Mouse (Mus musculus): Measurements from ENCODE around the gene Fkbp8. TPM values are rescaled to one million over a fixed set of nuclear protein-coding genes. Genes with fewer than 3 reads are reported as not detected.
A peak's percentile ranks its signal among the peaks of the same experiment; 100 is the strongest.

The Fkbp8 gene
- total RNA-seq, 1 experiment from 2014 or later = 112 TPM

GRCm38 (mm10) chr8:70540507-70541071 is 13.1 kb downstream of the Fkbp8 start:
- ATAC-seq (replicated peaks in 1 of 2; ENCODE audit: insufficient read depth in 1 of 2, low FRiP score in 2 of 2, low TSS enrichment in 1 of 2, low read depth in 1 of 2, poor library complexity in 2 of 2, severe bottlenecking in 2 of 2) = no peak

- no peak for ATAC-seq (replicated peaks in 1 of 2; ENCODE audit: insufficient read depth in 1 of 2, low FRiP score in 2 of 2, low TSS enrichment in 1 of 2, low read depth in 1 of 2, poor library complexity in 2 of 2, severe bottlenecking in 2 of 2)
Measured at GRCm38 (mm10) chr8:70541081-70541480, 13.6 kb downstream of the Fkbp8 start.

DNA sequence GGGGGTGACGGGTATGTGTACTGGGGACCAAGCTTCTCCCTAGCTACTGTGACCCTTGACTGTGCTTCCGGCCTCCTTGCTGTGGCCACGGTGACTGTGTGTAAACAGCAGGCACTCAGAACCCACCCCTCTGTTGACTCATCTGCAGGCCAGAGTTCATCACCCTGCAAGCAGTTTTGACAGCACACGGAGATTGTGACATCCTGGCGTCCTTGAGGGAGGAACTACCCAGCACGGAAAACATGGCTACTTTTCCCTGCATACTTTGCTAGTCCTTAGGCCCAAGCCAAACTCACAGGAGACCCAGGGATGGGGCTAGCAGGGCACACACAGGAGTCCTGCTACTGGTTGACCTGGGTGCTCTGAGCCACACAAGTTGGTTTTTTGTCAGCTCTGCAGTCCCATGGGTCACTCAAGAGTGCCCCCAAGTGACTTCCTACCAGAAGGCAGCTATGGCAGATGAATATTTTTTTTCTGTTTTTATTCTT is 16.7 kb downstream of the Fkbp8 start:
- ATAC-seq (replicated peaks in 1 of 2; ENCODE audit: insufficient read depth in 1 of 2, low FRiP score in 2 of 2, low TSS enrichment in 1 of 2, low read depth in 1 of 2, poor library complexity in 2 of 2, severe bottlenecking in 2 of 2) = peak; percentile 12 to 34; a peak in 2 of 4 replicates

- ATAC-seq (replicated peaks in 1 of 2; ENCODE audit: insufficient read depth in 1 of 2, low FRiP score in 2 of 2, low TSS enrichment in 1 of 2, low read depth in 1 of 2, poor library complexity in 2 of 2, severe bottlenecking in 2 of 2) = no peak
Measured at GRCm38 (mm10) chr8:70546412-70546811, 18.9 kb downstream of the Fkbp8 start.

DNA sequence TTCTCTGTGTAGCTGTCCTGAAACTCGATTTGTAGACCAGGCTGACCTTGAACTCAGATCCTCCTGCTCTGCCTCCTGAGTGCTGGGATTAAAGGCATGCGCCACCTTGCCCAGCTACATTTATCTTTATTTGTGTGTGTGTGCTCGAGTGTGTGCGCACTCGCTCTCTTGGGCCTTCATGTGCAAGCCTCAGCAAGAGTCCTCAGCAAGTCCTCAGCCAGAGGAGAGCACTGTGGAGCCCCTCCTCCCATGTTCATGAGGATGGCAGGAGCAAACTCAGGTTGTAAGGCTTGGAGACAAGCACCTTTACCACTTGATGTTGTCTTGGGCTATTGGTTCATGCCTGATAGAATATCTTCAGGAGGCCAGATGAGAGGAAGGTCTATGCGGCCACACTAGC is 20.2 kb downstream of the Fkbp8 start:
- no peak for ATAC-seq (replicated peaks in 1 of 2; ENCODE audit: insufficient read depth in 1 of 2, low FRiP score in 2 of 2, low TSS enrichment in 1 of 2, low read depth in 1 of 2, poor library complexity in 2 of 2, severe bottlenecking in 2 of 2)

GRCm38 (mm10) chr8:70549412-70550184 is 22.1 kb downstream of the Fkbp8 start:
- ATAC-seq (replicated peaks in 1 of 2; ENCODE audit: insufficient read depth in 1 of 2, low FRiP score in 2 of 2, low TSS enrichment in 1 of 2, low read depth in 1 of 2, poor library complexity in 2 of 2, severe bottlenecking in 2 of 2) = peak; percentile 55 to 77

DNA sequence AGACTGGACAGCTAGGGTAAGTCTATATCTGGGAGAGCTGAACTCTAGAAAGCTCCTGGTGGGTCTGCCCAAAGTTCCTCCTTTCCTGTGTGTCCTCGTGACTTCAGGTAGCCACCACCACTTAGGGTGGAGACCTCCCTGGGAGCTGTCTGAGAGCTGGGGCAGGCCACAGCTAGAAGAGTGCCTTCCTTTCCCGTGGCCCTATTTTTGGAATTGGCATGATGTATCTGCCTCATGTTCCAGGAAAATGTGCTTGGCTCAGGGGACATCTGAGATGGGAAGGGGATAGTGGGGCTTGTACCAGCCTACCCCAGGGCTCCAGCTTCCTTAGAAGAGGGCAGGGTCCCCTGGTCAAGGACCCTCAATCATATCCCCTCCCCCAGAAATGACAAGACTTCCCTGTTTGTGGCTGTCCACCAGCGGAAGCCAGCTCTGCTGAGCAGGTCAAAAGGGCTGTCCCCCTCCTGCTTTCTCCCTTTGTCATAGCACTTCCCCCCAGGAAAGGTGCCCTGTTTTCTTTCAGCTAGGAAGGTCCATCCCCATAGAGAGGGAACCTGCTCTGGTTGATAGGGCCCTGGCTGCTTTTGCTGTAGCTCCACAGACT is 24.1 kb downstream of the Fkbp8 start:
- ATAC-seq (replicated peaks in 1 of 2; ENCODE audit: insufficient read depth in 1 of 2, low FRiP score in 2 of 2, low TSS enrichment in 1 of 2, low read depth in 1 of 2, poor library complexity in 2 of 2, severe bottlenecking in 2 of 2) = no peak

DNA sequence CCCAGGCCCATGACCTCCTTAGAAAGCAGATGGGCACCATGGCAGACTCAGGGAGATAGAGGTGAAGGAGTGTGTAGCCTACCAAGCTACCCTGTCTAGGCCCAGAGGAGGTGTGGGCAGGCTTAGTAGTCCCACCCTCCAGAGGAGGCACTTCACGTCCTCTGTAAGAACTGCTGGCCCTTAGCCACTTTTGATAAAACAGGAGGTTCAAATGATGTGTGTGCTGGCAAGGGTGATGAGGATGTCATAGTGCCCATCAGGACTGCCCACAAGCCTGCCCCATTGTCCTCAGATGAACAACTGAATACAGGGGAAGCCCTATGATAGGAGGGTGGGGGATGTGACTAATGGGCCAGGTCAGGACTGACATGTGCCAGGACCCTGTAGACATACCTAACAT is 25.3 kb downstream of the Fkbp8 start:
- ATAC-seq (replicated peaks in 1 of 2; ENCODE audit: insufficient read depth in 1 of 2, low FRiP score in 2 of 2, low TSS enrichment in 1 of 2, low read depth in 1 of 2, poor library complexity in 2 of 2, severe bottlenecking in 2 of 2) = no peak

DNA sequence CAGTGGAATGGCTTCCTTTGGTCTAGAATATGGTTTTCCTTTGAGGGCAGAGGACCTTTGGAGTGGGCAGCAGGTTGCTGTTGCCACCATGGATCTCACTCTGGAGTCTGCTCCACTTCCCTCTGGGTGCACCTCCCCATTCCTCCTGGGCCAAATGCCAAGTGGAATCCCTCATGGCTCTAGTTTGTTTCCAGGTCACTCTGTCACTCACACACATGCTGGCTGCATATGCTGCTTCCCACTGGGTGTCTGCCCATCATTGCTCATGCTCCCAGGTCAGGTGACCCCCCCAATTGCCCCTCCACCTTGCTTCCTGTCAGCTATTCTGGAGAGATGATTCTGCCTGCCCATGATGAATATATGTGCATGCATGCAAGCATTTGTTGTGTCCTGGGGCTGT is 26.2 kb downstream of the Fkbp8 start:
- no peak for ATAC-seq (replicated peaks in 1 of 2; ENCODE audit: insufficient read depth in 1 of 2, low FRiP score in 2 of 2, low TSS enrichment in 1 of 2, low read depth in 1 of 2, poor library complexity in 2 of 2, severe bottlenecking in 2 of 2)

DNA sequence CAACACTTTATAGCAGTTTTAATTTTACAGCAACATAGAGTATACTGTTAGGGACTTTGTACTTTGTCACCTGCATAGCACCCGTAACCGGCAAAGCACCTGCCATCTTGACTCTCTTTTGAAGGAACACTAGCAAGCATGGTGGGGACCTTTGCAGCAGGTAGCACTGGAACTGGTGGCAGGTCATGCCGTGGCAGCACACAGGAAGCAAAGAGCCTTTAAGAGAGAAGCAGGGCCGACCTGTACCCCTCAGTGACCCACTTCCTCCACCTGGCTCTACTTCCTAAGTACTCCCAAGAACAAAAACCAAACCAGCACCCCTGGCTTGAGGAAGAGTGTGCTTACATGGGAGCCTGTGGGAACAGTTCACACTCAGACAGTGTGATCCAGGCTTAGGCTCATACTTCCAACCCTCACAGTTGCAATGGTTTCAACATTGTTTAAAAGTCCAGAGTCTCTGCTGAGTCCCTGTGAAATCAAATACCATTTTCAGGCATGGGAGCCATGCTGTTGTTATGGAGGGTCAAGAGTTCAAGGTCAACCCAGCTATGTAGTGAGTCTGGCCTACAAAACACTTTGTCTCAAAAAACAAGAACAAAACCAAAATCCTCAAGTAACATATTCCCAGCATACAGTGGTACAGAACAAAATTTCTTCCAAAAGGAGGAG is 27.7 kb downstream of the Fkbp8 start:
- ATAC-seq (replicated peaks in 1 of 2; ENCODE audit: insufficient read depth in 1 of 2, low FRiP score in 2 of 2, low TSS enrichment in 1 of 2, low read depth in 1 of 2, poor library complexity in 2 of 2, severe bottlenecking in 2 of 2) = no peak

GRCm38 (mm10) chr8:70558334-70558733 is 30.8 kb downstream of the Fkbp8 start:
- ATAC-seq (replicated peaks in 1 of 2; ENCODE audit: insufficient read depth in 1 of 2, low FRiP score in 2 of 2, low TSS enrichment in 1 of 2, low read depth in 1 of 2, poor library complexity in 2 of 2, severe bottlenecking in 2 of 2) = peak; percentile 32 to 46

DNA sequence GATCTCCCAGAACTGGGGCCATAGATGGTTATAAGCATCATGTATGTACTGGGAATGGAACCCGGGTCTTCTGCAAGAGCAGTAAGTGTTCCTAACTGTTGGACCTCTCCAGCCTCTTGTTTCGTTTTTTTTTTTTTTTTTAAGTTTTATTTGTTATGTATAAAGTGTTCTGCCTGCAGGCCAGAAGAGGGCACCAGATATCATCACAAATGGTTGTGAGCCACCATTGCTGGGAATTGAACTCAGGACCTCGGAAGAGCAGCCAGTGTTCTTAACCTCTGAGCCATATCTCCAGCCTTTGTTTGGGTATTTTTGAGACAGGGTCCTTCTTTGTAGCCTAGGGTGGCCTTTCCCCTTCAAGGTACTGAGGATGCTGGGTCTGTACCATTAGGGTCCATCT is 31.5 kb downstream of the Fkbp8 start:
- no peak for ATAC-seq (replicated peaks in 1 of 2; ENCODE audit: insufficient read depth in 1 of 2, low FRiP score in 2 of 2, low TSS enrichment in 1 of 2, low read depth in 1 of 2, poor library complexity in 2 of 2, severe bottlenecking in 2 of 2)

DNA sequence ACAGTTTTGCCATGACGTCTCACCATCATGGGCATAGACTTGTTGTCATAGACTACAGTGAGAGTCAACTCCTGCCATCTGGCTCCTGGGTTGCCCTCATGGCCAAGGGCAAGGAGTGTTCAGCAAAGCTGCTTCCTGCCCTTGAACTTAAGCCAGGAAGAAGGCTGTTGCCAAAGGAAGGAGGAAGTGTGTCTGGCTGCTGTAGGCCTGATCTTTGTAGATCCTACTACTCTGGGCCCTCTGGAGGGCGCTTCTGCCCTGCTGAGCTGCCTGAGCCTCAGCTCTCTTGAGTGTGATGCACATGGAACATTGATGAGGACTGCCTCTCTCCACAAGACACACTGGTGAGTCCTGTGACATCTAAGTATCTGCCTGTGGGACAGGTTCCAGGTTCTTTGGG is 32.6 kb downstream of the Fkbp8 start:
- ATAC-seq (replicated peaks in 1 of 2; ENCODE audit: insufficient read depth in 1 of 2, low FRiP score in 2 of 2, low TSS enrichment in 1 of 2, low read depth in 1 of 2, poor library complexity in 2 of 2, severe bottlenecking in 2 of 2) = peak; percentile 81 to 87

DNA sequence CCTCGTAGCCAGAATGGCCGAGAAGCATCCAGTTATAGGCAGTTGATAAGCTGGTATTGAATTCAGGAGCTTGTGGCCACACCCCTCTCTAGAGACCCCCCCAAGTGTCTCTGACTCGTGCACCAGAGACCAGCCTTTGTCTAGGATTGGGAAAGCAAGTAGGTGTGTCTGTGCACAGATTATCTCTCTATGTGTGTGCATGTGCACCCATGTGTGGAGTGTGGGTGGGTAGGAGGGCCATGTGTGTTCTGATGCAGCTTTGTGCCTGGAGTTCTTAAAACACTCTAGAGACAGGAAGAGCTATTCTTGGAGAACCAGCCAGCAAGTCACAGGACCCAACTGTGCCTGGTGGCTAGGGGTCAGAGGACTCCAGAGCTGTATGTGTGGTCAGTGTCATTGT is 33.0 kb downstream of the Fkbp8 start:
- ATAC-seq (replicated peaks in 1 of 2; ENCODE audit: insufficient read depth in 1 of 2, low FRiP score in 2 of 2, low TSS enrichment in 1 of 2, low read depth in 1 of 2, poor library complexity in 2 of 2, severe bottlenecking in 2 of 2) = no peak

- ATAC-seq (replicated peaks in 1 of 2; ENCODE audit: insufficient read depth in 1 of 2, low FRiP score in 2 of 2, low TSS enrichment in 1 of 2, low read depth in 1 of 2, poor library complexity in 2 of 2, severe bottlenecking in 2 of 2) = no peak
Measured at GRCm38 (mm10) chr8:70561357-70561756, 33.8 kb downstream of the Fkbp8 start.

GRCm38 (mm10) chr8:70561809-70562535 is 34.4 kb downstream of the Fkbp8 start:
- no peak for ATAC-seq (replicated peaks in 1 of 2; ENCODE audit: insufficient read depth in 1 of 2, low FRiP score in 2 of 2, low TSS enrichment in 1 of 2, low read depth in 1 of 2, poor library complexity in 2 of 2, severe bottlenecking in 2 of 2)

DNA sequence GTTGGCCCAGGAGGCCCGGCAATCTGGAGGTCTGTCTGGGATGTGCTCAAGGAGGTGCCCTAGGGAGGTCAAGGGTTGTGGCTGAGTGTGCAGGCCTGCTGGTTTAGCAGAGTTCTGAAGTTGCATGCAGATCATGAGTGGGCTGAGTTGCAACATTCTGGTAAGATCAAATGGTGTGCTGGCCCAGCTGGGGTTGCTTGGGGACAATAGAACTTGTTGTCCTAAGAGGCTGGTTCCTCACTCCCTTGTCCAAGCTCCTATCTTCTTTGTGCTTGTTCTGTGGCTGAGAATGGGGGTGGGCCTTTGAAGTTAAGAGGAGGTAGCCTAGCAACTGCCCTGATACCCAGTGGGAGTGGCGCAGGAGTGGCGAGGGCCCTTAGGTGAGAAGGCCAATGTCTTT is 35.3 kb downstream of the Fkbp8 start:
- ATAC-seq (replicated peaks in 1 of 2; ENCODE audit: insufficient read depth in 1 of 2, low FRiP score in 2 of 2, low TSS enrichment in 1 of 2, low read depth in 1 of 2, poor library complexity in 2 of 2, severe bottlenecking in 2 of 2) = no peak

Measured in hematopoietic stem cell, adult 5-6 weeks (primary cell).